Mouse (Mus musculus) intestine, embryonic 16.5 days (tissue): ENCODE data around the gene Fam72a. TPM values are rescaled to one million over a fixed set of nuclear protein-coding genes. Genes with fewer than 3 reads are reported as not detected.

Experiments used
- microRNA-seq: library from miRNA; unstranded; fragments of <30 nt; microRNA quantifications from one replicate; pipeline ENCODE4, GENCODE M21; 2016
- polyA plus RNA-seq: library from polyadenylated mRNA; unstranded; fragments of >200 nt; fragmentation: Nextera tagmentation; extraction: Ambion mirVana; gene quantifications from 2 replicates; pipeline ENCODE4 v1.2.1, GENCODE M21; 2015

Gene Fam72a
- polyA plus RNA-seq, 1 experiment from 2014 or later: 1.7 TPM

Small RNA genes within 50 kb of the gene (microRNA-seq; reads per million reads assigned to microRNA genes)
- not detected for gene Gm24273

Other genes with a start within 250 kb of the Fam72a start
- 13.0 and 13.8 TPM in 2 replicates for gene Ikbke, start 248.3 kb upstream of the Fam72a start, polyA plus RNA-seq
- 7.8 TPM in 2 replicates for gene Srgap2, start 551 bp upstream of the Fam72a start, polyA plus RNA-seq
- gene Avpr1b, start 71.3 kb downstream of the Fam72a start, polyA plus RNA-seq: 0.04 and 0.06 TPM in 2 replicates
- 1.1 and 1.7 TPM in 2 replicates for gene Ctse, start 110.4 kb downstream of the Fam72a start, polyA plus RNA-seq
- gene Rab7b, start 160.8 kb downstream of the Fam72a start, polyA plus RNA-seq: 5.5 and 6.2 TPM in 2 replicates
- gene Slc26a9, start 216.1 kb downstream of the Fam72a start, polyA plus RNA-seq: 2.1 and 2.8 TPM in 2 replicates